Mouse (Mus musculus) cortical plate, adult 2 months (tissue): ENCODE results near the gene Clec2g. TPM values are rescaled to one million over a fixed set of nuclear protein-coding genes. Genes with fewer than 3 reads are reported as not detected.
A peak's percentile ranks its signal among the peaks of the same experiment; 100 is the strongest.

ENCODE experiments used
- H3K27ac ChIP-seq: fragments of 200-500 bp; 2 replicates; pipeline ENCODE4 v1.5.1; 2012; ENCODE audit warnings: low read length, control low read depth, inconsistent platforms; ENCODE audit not compliant: insufficient read depth
- H3K4me1 ChIP-seq: fragments of 200-500 bp; 2 replicates; pipeline ENCODE4 v1.6.1; 2011; ENCODE audit warnings: low read length; ENCODE audit not compliant: control insufficient read depth, insufficient read depth
- H3K4me3 ChIP-seq: fragments of 200-500 bp; 2 replicates; pipeline ENCODE4 v1.5.1; 2011; ENCODE audit warnings: mild to moderate bottlenecking, low read length, control low read depth; ENCODE audit not compliant: insufficient read depth
- CTCF ChIP-seq: fragments of 200-500 bp; IDR thresholded peaks from 2 replicates; pipeline ENCODE4 v1.5.1; 2011; ENCODE audit warnings: mild to moderate bottlenecking, control low read depth, low read length; ENCODE audit not compliant: insufficient read depth; ENCODE audit errors: extremely low read depth
- POLR2A ChIP-seq: fragments of 200-500 bp; IDR thresholded peaks from 2 replicates; pipeline ENCODE4 v1.6.1; 2011; ENCODE audit warnings: mild to moderate bottlenecking, low read length, control low read depth; ENCODE audit not compliant: insufficient read depth; ENCODE audit errors: extremely low read depth
- polyA plus RNA-seq: library from polyadenylated mRNA; depleted of rRNA; stranded (reverse); fragments of >200 nt; gene quantifications from 2 replicates; pipeline ENCODE4 v1.2.3, GENCODE M21; 2012; rRNA removed

Gene Clec2g
- polyA plus RNA-seq, 1 experiment, result not detected

- Histone ChIP-seq H3K4me1 (no peaks in the 10 kb centered on the region), H3K27ac (no peak overlapping the region), H3K4me3 (no peak overlapping the region)
- TF ChIP-seq CTCF (no peak), POLR2A (no peak)
These were observed 78.8 kb downstream of the Clec2g start for GRCm38 (mm10) chr6:129012966-129013365.

GRCm38 (mm10) chr6:129013762-129014276 is 79.6 kb downstream of the Clec2g start:
- no peak for TF ChIP-seq CTCF
- no peak for TF ChIP-seq POLR2A
- Histone ChIP-seq H3K27ac (no peak overlapping the region), H3K4me1 (no peaks in the 10 kb centered on the region), H3K4me3 (no peak overlapping the region)

- H3K27ac ChIP-seq, result no peak overlapping the region
- H3K4me1 ChIP-seq, result no peaks in the 10 kb centered on the region
- no peak for TF ChIP-seq POLR2A
- TF ChIP-seq CTCF, result no peak
- no peak overlapping the region for H3K4me3 ChIP-seq
These were observed 80.2 kb downstream of the Clec2g start for GRCm38 (mm10) chr6:129014399-129014798.

- TF ChIP-seq POLR2A (no peak), CTCF (no peak)
These were observed 93.5 kb downstream of the Clec2g start for GRCm38 (mm10) chr6:129027451-129028248.

GRCm38 (mm10) chr6:129030175-129030824 is 96.1 kb downstream of the Clec2g start:
- TF ChIP-seq POLR2A (no peak), CTCF (no peak)
- Histone ChIP-seq H3K4me3 (no peak overlapping the region), H3K4me1 (no peaks in the 10 kb centered on the region), H3K27ac (no peak overlapping the region)

More at GRCm38 (mm10) chr6:129027451-129028248, 93.5 kb downstream of the Clec2g start:
- Histone ChIP-seq H3K4me3 (no peak overlapping the region), H3K4me1 (no peaks in the 10 kb centered on the region), H3K27ac (no peak overlapping the region)

- no peaks in the 10 kb centered on the region for H3K4me1 ChIP-seq
- TF ChIP-seq POLR2A, result no peak
- TF ChIP-seq CTCF, result no peak
- H3K4me3 ChIP-seq, result no peak overlapping the region
- H3K27ac ChIP-seq, result no peak overlapping the region
These were observed 96.8 kb downstream of the Clec2g start for GRCm38 (mm10) chr6:129030964-129031363.

- Histone ChIP-seq H3K4me3 (no peak overlapping the region), H3K27ac (no peak overlapping the region), H3K4me1 (no peaks in the 10 kb centered on the region)
- TF ChIP-seq POLR2A (no peak), CTCF (peak; percentile 37; the same call in 1 of the 2 replicates)
These were observed 99.2 kb downstream of the Clec2g start for GRCm38 (mm10) chr6:129033397-129033796.

Other genes with a start within 250 kb of the Clec2g start
- not detected in 2 replicates for gene Klrb1, start 211.3 kb upstream of the Clec2g start, polyA plus RNA-seq
- 0.04 and 0.19 TPM in 2 replicates for gene Klrb1c, start 145.2 kb upstream of the Clec2g start, polyA plus RNA-seq
- not detected in 2 replicates for gene Gm44511, start 108.1 kb upstream of the Clec2g start, polyA plus RNA-seq
- gene Klrb1b, start 108.0 kb upstream of the Clec2g start, polyA plus RNA-seq, result not detected in 2 replicates
- 0.08 TPM in 1 of 2 replicates, not detected in the other for gene Clec2i, start 46.8 kb upstream of the Clec2g start, polyA plus RNA-seq
- 2.0 and 2.2 TPM in 2 replicates for gene BC035044, start 43.3 kb upstream of the Clec2g start, polyA plus RNA-seq
- 0.09 TPM in 1 of 2 replicates, not detected in the other for gene Klrb1f, start 111.5 kb downstream of the Clec2g start, polyA plus RNA-seq
- gene Clec2e, start 166.5 kb downstream of the Clec2g start, polyA plus RNA-seq, result not detected in 2 replicates
- 15.6 and 16.0 TPM in 2 replicates for gene Clec2d, start 246.2 kb downstream of the Clec2g start, polyA plus RNA-seq